ENCODE assay signal across 7 mouse cellular contexts in the genomic region with DNA sequence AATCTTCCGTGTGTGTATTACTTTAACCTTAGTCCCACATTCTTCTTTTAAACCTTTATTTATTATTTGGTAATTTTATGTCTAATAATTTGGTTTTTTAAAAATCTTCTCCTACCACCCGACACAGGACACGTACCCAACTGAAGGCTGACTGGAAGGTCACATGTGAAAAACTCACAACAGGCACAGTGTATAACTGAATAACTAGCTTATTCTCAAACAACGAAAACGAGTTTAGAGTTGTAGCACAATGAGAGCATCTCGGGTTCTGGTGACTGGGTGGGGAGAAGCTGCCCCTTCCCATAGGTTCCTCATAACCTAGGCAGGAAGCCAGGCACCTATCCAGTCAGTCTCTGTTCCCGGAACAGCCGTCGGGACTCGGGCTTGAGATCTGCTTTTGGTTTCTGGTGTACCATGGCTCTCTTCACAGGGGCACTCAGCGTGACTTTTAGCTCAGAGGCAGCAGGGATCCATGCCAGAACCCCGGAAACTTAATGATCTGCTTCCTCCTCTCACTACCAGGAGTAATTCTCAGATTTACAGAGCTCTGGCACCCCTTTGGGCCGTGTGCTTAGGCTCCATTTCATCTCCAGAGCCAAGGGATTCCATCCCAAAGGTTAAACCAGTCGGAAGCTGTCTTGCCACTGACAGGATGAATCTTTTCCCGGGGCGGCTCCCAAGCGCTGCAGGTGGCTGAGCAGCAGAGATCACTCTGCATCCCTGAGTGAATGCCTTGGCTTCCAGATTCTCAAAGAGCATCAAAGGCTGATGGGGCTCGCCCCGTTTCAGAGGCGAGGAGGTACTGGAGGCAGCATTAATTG.
DNase-seq lines count a peak whose midpoint lies in the region; ATAC-seq and TF ChIP-seq lines count a peak whose summit lies in the region.

No protein-coding gene starts in this region.

- H3ac ChIP-seq in myocyte (ENCODE audit: control insufficient read depth, insufficient read length), result no peak overlapping the region

- 15% methylated on average over 20 of the region's 20 CpGs for WGBS in intestine, embryonic 16.5 days
- WGBS in limb, embryonic 15.5 days, result 12% methylated on average over 20 of the region's 20 CpGs

- peak overlapping the region; percentile 33 for H3K4me3 ChIP-seq in intestine, embryonic 16.5 days (ENCODE audit: low read length)
- peak overlapping the region; percentile 34 for H3K4me3 ChIP-seq in limb, embryonic 15.5 days
- H3K4me3 ChIP-seq in myocyte, result peak overlapping the region; percentile 18

- intact Hi-C loops in gastrocnemius, postnatal 36 days (cut with DNase I), result no loop called here

- H3K9ac ChIP-seq in intestine, embryonic 16.5 days (ENCODE audit: low read depth, low read length), result no peak overlapping the region
- no peak overlapping the region for H3K9ac ChIP-seq in limb, embryonic 15.5 days

- H3K9me3 ChIP-seq in intestine, embryonic 16.5 days (ENCODE audit: control insufficient read depth, low read length), result no peaks in the 10 kb centered on the region
- H3K9me3 ChIP-seq in limb, embryonic 15.5 days, result no peaks in the 10 kb centered on the region

- peak overlapping the region; percentile 37 for H3K4me2 ChIP-seq in intestine, embryonic 16.5 days (ENCODE audit: low read depth, low read length)
- peak overlapping the region; percentile 67 for H3K4me2 ChIP-seq in limb, embryonic 15.5 days
- peak overlapping the region; percentile 87 for H3K4me2 ChIP-seq in myocyte (ENCODE audit: low read depth)

- peak; percentile 31; the same call in 1 of the 2 replicates for ATAC-seq in intestine, embryonic 16.5 days
- ATAC-seq in limb, embryonic 15.5 days (ENCODE audit: insufficient number of reproducible peaks, low FRiP score, low TSS enrichment, low read depth), result no peak; the same call in 1 of the 2 replicates

- no peaks in the 10 kb centered on the region for H3K36me3 ChIP-seq in intestine, embryonic 16.5 days (ENCODE audit: control insufficient read depth, insufficient read depth, low read length)
- H3K36me3 ChIP-seq in limb, embryonic 15.5 days, result no peaks in the 10 kb centered on the region
- no peaks in the 10 kb centered on the region for H3K36me3 ChIP-seq in myocyte (ENCODE audit: control insufficient read depth, insufficient read depth)

- H3K27me3 ChIP-seq in intestine, embryonic 16.5 days (replicated peaks; ENCODE audit: control insufficient read depth, insufficient read depth, low read length), result 0 out of 2 replicates have a peak, but pooled peaks cover 3% of the 10 kb centered on the region
- no peaks in the 10 kb centered on the region for H3K27me3 ChIP-seq in limb, embryonic 15.5 days
- H3K27me3 ChIP-seq in myocyte (ENCODE audit: control insufficient read depth, insufficient read depth, insufficient read length), result no peaks in the 10 kb centered on the region

- TF ChIP-seq POLR2A in myocyte (IDR thresholded peaks at IDR 0.05; ENCODE audit: insufficient read length, low read depth), result no peak

- DNase-seq in adrenal gland, postnatal 10 days, result peak; percentile 26
- peak; percentile 44 to 59 for DNase-seq in cerebellum, postnatal 25 days
- DNase-seq in gastrocnemius, postnatal 36 days, result peak; percentile 21 to 22
- DNase-seq in thymus, adult 18-20 months, result no peak

- no peaks in the 10 kb centered on the region; the same call in 1 of the 2 replicates for H3K4me1 ChIP-seq in intestine, embryonic 16.5 days (ENCODE audit: control insufficient read depth, insufficient read depth, low read length)
- peaks cover 13% of the 10 kb centered on the region for H3K4me1 ChIP-seq in limb, embryonic 15.5 days

- H3K27ac ChIP-seq in intestine, embryonic 16.5 days (ENCODE audit: low read length), result no peak overlapping the region
- peak overlapping the region; percentile 65 for H3K27ac ChIP-seq in limb, embryonic 15.5 days

- H3K79me2 ChIP-seq in myocyte (ENCODE audit: control insufficient read depth, insufficient read depth), result no peaks in the 10 kb centered on the region

TF ChIP-seq in myocyte, 11 proteins besides CTCF, POLR2A, EP300 and RAD21:
- TF ChIP-seq USF1 (IDR thresholded peaks at IDR 0.05; ENCODE audit: low read depth), result no peak
- TF ChIP-seq TCF3 (IDR thresholded peaks at IDR 0.05; ENCODE audit: insufficient read length, low read depth), result no peak
- no peak for TF ChIP-seq CEBPB (IDR thresholded peaks at IDR 0.05; ENCODE audit: insufficient read depth, poor library complexity, severe bottlenecking)
- TF ChIP-seq MYOD1 (IDR thresholded peaks at IDR 0.05; ENCODE audit: control insufficient read depth in 1 of 3, insufficient read length in 2 of 3, low read depth in 2 of 3), result no peak
- no peak for TF ChIP-seq TCF12 (IDR thresholded peaks at IDR 0.05; ENCODE audit: insufficient read depth, poor library complexity, severe bottlenecking)
- TF ChIP-seq MYOG (IDR thresholded peaks at IDR 0.05; ENCODE audit: control insufficient read depth in 1 of 3, insufficient read depth in 1 of 3, insufficient read length in 2 of 3, low read depth in 2 of 3), result no peak
- TF ChIP-seq MAX (IDR thresholded peaks at IDR 0.05; ENCODE audit: low read depth), result no peak
- no peak for TF ChIP-seq E2F4 (IDR thresholded peaks at IDR 0.05; ENCODE audit: insufficient read depth)
- TF ChIP-seq REST (IDR thresholded peaks at IDR 0.05; ENCODE audit: insufficient read depth, insufficient read length), result no peak
- no peak for TF ChIP-seq POLR2AphosphoS2 (IDR thresholded peaks at IDR 0.05; ENCODE audit: insufficient read length, low read depth)
- no peak for TF ChIP-seq SRF (IDR thresholded peaks at IDR 0.05; ENCODE audit: control insufficient read depth, insufficient read length, low read depth)

Comparison
In these comparisons a context has a peak if more than half of its experiments do, and no peak if none do; other contexts are left out.
1. DNase-seq: peak in adrenal gland, postnatal 10 days (single experiment), cerebellum, postnatal 25 days (2 of 2) and gastrocnemius, postnatal 36 days (2 of 2); none in thymus, adult 18-20 months (0 of 2).
2. H3K4me2 ChIP-seq: peak in every context shown above with its lines; median percentile 87 in myocyte; 67 in limb, embryonic 15.5 days; 37 in intestine, embryonic 16.5 days.
3. Peak in every context shown above with its lines, with median percentiles within 50 percentile points of each other: H3K4me3 ChIP-seq.